Mouse (Mus musculus) bone marrow, adult 2 months (tissue): Measurements from ENCODE around the gene Carmil1.

Source experiments
- CTCF ChIP-seq: fragments of 200-500 bp; IDR thresholded peaks from 2 replicates; pipeline ENCODE4 v1.5.1; 2011; ENCODE audit warnings: low read length, control low read depth; ENCODE audit not compliant: control insufficient read depth, insufficient read depth
- POLR2A ChIP-seq: fragments of 200-500 bp; IDR thresholded peaks from 2 replicates; pipeline ENCODE4 v1.6.1; 2011; ENCODE audit warnings: low read depth, mild to moderate bottlenecking, control low read depth, low read length, borderline replicate concordance; ENCODE audit not compliant: control insufficient read depth

DNA sequence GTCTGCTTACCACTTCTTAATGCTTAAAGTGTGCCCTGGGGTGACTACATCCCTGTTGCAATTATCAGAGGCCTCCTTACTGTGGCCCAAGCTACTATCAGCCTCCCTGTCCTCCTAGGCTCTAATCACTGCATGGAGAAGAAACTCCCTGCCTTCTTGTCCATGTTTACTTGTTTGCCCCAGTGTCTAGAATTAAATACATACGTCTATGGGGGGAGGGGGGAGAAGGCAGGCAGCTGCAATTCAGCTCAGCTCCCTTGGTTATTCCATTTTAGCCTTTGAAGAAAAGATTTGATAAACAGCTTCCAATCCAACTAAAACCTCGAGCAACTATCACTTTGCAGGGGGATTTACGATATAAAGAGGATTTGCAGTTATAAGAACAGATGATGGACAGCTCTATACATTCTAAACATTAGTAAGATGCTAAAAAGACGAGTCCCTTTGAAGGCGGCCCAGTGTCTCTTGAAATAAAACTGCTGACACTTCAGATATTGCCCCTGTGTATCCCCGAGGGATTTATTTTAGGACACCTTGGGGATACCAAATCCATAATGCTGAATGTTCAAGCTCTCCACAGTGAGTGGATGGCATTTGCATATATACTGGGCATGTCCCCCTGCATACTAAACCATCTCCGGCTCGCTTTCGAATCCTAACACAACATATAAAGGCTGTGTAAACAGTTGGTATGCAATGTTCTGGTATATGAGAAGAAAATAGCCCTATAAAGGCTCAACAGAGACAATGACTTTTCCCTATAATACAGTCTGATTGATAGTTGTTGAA is 89.5 kb downstream of the Carmil1 start:
- no peak for TF ChIP-seq POLR2A
- no peak for TF ChIP-seq CTCF
